Comparison of ENCODE assay signal across 9 mouse cellular contexts in genomic region chr2:118728337-118728736, GRCm38 (mm10). TPM values are rescaled to one million over a fixed set of nuclear protein-coding genes. Genes with fewer than 3 reads are reported as not detected.
DNase-seq lines count a peak whose midpoint lies in the region; ATAC-seq and TF ChIP-seq lines count a peak whose summit lies in the region.
"Had no signal": no experiment of that assay in that cellular context is flagged by ENCODE, and none has a peak within 500 bp of the region (broad histone marks: within the 10 kb centered on the region; RNA-seq: fewer than 3 reads in every experiment).

TSS of gene Plcb2 (minus strand) at chr2:118728438.

- H3K36me3 ChIP-seq in E14TG2a.4 (ENCODE audit: insufficient read depth, low read length) = no peaks in the 10 kb centered on the region
- H3K36me3 ChIP-seq in limb, embryonic 10.5 days = no peaks in the 10 kb centered on the region
- H3K36me3 ChIP-seq in forebrain, embryonic 14.5 days (ENCODE audit: control insufficient read depth, insufficient read depth, low read length) = no peaks in the 10 kb centered on the region

- peak within 1 kb of the TSS; percentile 56 for H3K27ac ChIP-seq in limb, embryonic 10.5 days
- no peak within 1 kb of the TSS for H3K27ac ChIP-seq in forebrain, embryonic 14.5 days (ENCODE audit: low read depth, low read length)

- intact Hi-C loops in heart, postnatal 10 days (cut with DNase I) = no loop called here

- H3K9ac ChIP-seq in forebrain, embryonic 14.5 days (ENCODE audit: low read length) = no peak within 1 kb of the TSS

- 11% methylated on average over 7 of the region's 7 CpGs for whole genome bisulfite sequencing in limb, embryonic 10.5 days
- WGBS in forebrain, embryonic 14.5 days = 27% methylated on average over 7 of the region's 7 CpGs

- peaks cover 92% of the 10 kb centered on the region for H3K27me3 ChIP-seq in E14TG2a.4 (ENCODE audit: insufficient read depth, low read length)
- peaks cover 77% of the 10 kb centered on the region for H3K27me3 ChIP-seq in limb, embryonic 10.5 days (ENCODE audit: low read depth, poor library complexity, severe bottlenecking)
- H3K27me3 ChIP-seq in forebrain, embryonic 14.5 days (replicated peaks; ENCODE audit: control insufficient read depth, insufficient read depth, low read length) = peaks cover 3% of the 10 kb centered on the region; the same call in 1 of the 2 replicates

- no peak for ATAC-seq in forebrain, embryonic 14.5 days

- no peak within 1 kb of the TSS for H3K4me2 ChIP-seq in forebrain, embryonic 14.5 days (ENCODE audit: low read length)

- H3K4me1 ChIP-seq in E14TG2a.4 (replicated peaks; ENCODE audit: low read depth, low read length) = peaks cover 16% of the 10 kb centered on the region
- peaks cover 16% of the 10 kb centered on the region for H3K4me1 ChIP-seq in limb, embryonic 10.5 days
- H3K4me1 ChIP-seq in forebrain, embryonic 14.5 days (ENCODE audit: control insufficient read depth, insufficient read depth, low read length) = no peaks in the 10 kb centered on the region; the same call in 1 of the 2 replicates

- H3K4me3 ChIP-seq in E14TG2a.4 (replicated peaks; ENCODE audit: low read length) = peak within 1 kb of the TSS; percentile 26; the same call in 1 of the 2 replicates
- H3K4me3 ChIP-seq in limb, embryonic 10.5 days = peak within 1 kb of the TSS; percentile 16; the same call in 1 of the 2 replicates
- H3K4me3 ChIP-seq in forebrain, embryonic 14.5 days (ENCODE audit: low read depth, low read length) = no peak within 1 kb of the TSS

- TF ChIP-seq CTCF in E14TG2a.4 (conservative IDR thresholded peaks at IDR 0.05; ENCODE audit: low read length) = no peak

- DNase-seq in heart, adult 11 months = peak; percentile 93
- no peak for DNase-seq in heart, postnatal 10 days
- no peak for DNase-seq in limb, embryonic 10.5 days (ENCODE audit: low spot score)
- DNase-seq in natural killer cell, adult 2 months (ENCODE audit: low spot score in 2 of 2) = peak; percentile 34 to 44
- DNase-seq in forebrain, embryonic 14.5 days (ENCODE audit: low spot score) = no peak
- DNase-seq in cerebellum, postnatal 4 days (ENCODE audit: low spot score in 2 of 2) = no peak
- DNase-seq in gastrocnemius, postnatal 4 days (ENCODE audit: low spot score in 2 of 2) = no peak

- H3K9me3 ChIP-seq in E14TG2a.4 (ENCODE audit: low read length) = no peaks in the 10 kb centered on the region
- no peaks in the 10 kb centered on the region for H3K9me3 ChIP-seq in limb, embryonic 10.5 days (replicated peaks)
- no peaks in the 10 kb centered on the region for H3K9me3 ChIP-seq in forebrain, embryonic 14.5 days (replicated peaks; ENCODE audit: control insufficient read depth, low read length)

RNA-seq across cellular contexts. Expression of gene Plcb2, which starts in this region (rescaled TPM):
- total RNA-seq in heart, postnatal 10 days (2021) = 1 to 10 TPM; 1.9 to 2.4 TPM
- 0.28 and 0.36 TPM in 2 replicates for polyA plus RNA-seq in limb, embryonic 10.5 days (2016; fragmentation: Nextera tagmentation; extraction: Ambion mirVana)
- polyA plus RNA-seq in forebrain, embryonic 14.5 days (2014; fragmentation: Nextera tagmentation; extraction: Ambion mirVana) = 0.48 and 0.57 TPM in 2 replicates
- 1 to 10 TPM; 1.1 to 1.3 TPM for total RNA-seq in gastrocnemius, postnatal 4 days (2021)
- polyA plus RNA-seq: C2C12 had no signal

Comparison
In these comparisons a context has a peak if more than half of its experiments do, and no peak if none do; other contexts are left out.
1. DNase-seq: peak in heart, adult 11 months (single experiment) and natural killer cell, adult 2 months (2 of 2); none in heart, postnatal 10 days (0 of 2), limb, embryonic 10.5 days (single experiment), forebrain, embryonic 14.5 days (single experiment), cerebellum, postnatal 4 days (0 of 2) and gastrocnemius, postnatal 4 days (0 of 2).